Mouse (Mus musculus) lung, embryonic 16.5 days (tissue): Measurements from ENCODE around the gene Mrgpra1. TPM values are rescaled to one million over a fixed set of nuclear protein-coding genes. Genes with fewer than 3 reads are reported as not detected.
"Not testable (repeated sequence)": the region's sequence is repeated elsewhere in the genome, so short reads cannot be mapped to it uniquely, and the experiment has no call there.

ENCODE experiments used
- ATAC-seq: fragments of 200-750 bp; cut with Nextera tagmentation; 2 replicates; pipeline ENCODE4 v1.8.0; 2017; ENCODE audit warnings: low read depth, mild to moderate bottlenecking, moderate library complexity
- H3K27ac ChIP-seq: fragments of 300-500 bp; sonication (generic); 2 replicates; pipeline ENCODE4 v1.5.1; 2014; ENCODE audit warnings: mild to moderate bottlenecking, control low read depth, low read length
- H3K27me3 ChIP-seq: fragments of 300-500 bp; sonication (generic); 2 replicates; pipeline ENCODE4 v1.6.1; 2014; ENCODE audit warnings: low read depth, low read length, mixed read lengths; ENCODE audit not compliant: control insufficient read depth, insufficient read depth
- H3K36me3 ChIP-seq: fragments of 300-500 bp; sonication (generic); 2 replicates; pipeline ENCODE4 v1.6.1; 2014; ENCODE audit warnings: low read length; ENCODE audit not compliant: control insufficient read depth, insufficient read depth
- H3K4me1 ChIP-seq: fragments of 300-500 bp; sonication (generic); replicated peaks from 2 replicates; pipeline ENCODE4 v1.6.1; 2014; ENCODE audit warnings: low read length, mixed read lengths; ENCODE audit not compliant: control insufficient read depth, insufficient read depth
- H3K4me2 ChIP-seq: fragments of 300-500 bp; sonication (generic); 2 replicates; pipeline ENCODE4 v1.6.1; 2014; ENCODE audit warnings: low read depth, low read length, control low read depth
- H3K4me3 ChIP-seq: fragments of 300-500 bp; sonication (generic); 2 replicates; pipeline ENCODE4 v1.5.1; 2014; ENCODE audit warnings: mild to moderate bottlenecking, low read length, control low read depth
- H3K9ac ChIP-seq: fragments of 300-500 bp; sonication (generic); 2 replicates; pipeline ENCODE4 v1.6.1; 2014; ENCODE audit warnings: low read length, control low read depth
- H3K9me3 ChIP-seq: fragments of 300-500 bp; sonication (generic); 2 replicates; pipeline ENCODE4 v1.6.1; 2016; ENCODE audit warnings: low read length; ENCODE audit not compliant: control insufficient read depth
- polyA plus RNA-seq: library from polyadenylated mRNA; unstranded; fragments of >200 nt; fragmentation: Nextera tagmentation; extraction: Ambion mirVana; gene quantifications from 2 replicates; pipeline ENCODE4 v1.2.1, GENCODE M21; 2015

Mrgpra1 gene
- polyA plus RNA-seq, 1 experiment from 2014 or later = not detected

DNA sequence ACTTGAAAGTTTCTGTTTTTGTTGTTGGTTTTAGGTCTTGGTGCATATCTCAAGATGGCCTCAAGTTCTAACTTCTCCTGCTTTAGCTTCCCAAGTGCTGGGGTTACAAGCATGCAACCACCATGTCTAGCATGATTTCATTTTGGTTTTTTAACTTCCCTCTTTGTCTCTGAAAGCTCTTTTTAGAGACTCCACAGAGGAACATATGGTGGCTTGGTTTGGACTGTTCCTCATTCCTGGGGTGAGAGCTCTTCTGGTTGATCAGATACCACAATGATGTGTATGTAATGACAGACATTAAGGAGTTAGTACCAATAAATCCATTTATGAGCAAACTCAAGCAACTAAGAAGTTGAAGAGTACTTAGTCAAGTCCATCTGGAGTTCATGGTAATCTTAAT lies 54.4 kb downstream of the Mrgpra1 start:
- not testable (repeated sequence) for H3K9ac ChIP-seq

More for the DNA sequence above, 54.4 kb downstream of the Mrgpra1 start:
- H3K27me3 ChIP-seq, ATAC-seq, H3K4me1 ChIP-seq, H3K27ac ChIP-seq, H3K9me3 ChIP-seq, H3K4me2 ChIP-seq, H3K4me3 ChIP-seq, H3K36me3 ChIP-seq: not testable (repeated sequence)

Other genes starting within 250 kb of the Mrgpra1 start
- gene Ptpn5, start 220.6 kb downstream of the Mrgpra1 start, polyA plus RNA-seq = 5.9 and 6.9 TPM in 2 replicates
- gene Mrgpra6, start 149.3 kb downstream of the Mrgpra1 start, polyA plus RNA-seq = not detected in 2 replicates
- gene Mrgpra9, start 101.4 kb downstream of the Mrgpra1 start, polyA plus RNA-seq = 0.19 and 0.33 TPM in 2 replicates
- not detected in 2 replicates for gene Mrgpra2a, start 97.9 kb upstream of the Mrgpra1 start, polyA plus RNA-seq
- not detected in 2 replicates for gene Mrgpra2b, start 174.6 kb upstream of the Mrgpra1 start, polyA plus RNA-seq
- not detected in 2 replicates for gene Mrgpra3, start 247.1 kb upstream of the Mrgpra1 start, polyA plus RNA-seq